Comparison of ENCODE assay signal across 17 mouse cellular contexts in the genomic region with DNA sequence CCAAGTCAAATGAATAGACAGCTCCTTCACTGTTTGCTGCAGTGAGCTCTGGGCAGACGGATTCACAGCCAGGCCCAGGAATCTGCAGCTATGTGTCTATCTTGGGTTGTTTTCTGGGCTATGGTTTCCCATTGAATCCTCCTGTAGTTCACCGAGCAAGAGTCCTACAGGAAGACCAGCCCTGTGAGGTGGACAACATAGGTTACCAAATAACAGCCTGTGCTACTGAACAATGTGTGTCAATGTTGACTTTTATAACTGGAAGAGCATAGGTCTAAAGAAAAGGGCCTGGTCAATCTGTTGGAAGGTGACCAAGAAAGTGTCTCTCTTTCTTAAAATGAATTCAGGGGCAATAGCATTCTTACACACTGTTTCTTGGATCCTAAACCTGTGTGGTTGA.
"Had no signal": no experiment of that assay in that cellular context is flagged by ENCODE, and none has a peak within 500 bp of the region (broad histone marks: within the 10 kb centered on the region; RNA-seq: fewer than 3 reads in every experiment).

No protein-coding gene starts in this region.

- H3K4me1 ChIP-seq: stomach, embryonic 15.5 days had no signal

- H3K4me2 ChIP-seq: neural tube, embryonic 12.5 days; neural tube, embryonic 13.5 days; neural tube, embryonic 15.5 days; stomach, embryonic 15.5 days had no signal

- H3K36me3 ChIP-seq: neural tube, embryonic 12.5 days; neural tube, embryonic 15.5 days; stomach, embryonic 15.5 days had no signal

- H3K9ac ChIP-seq: neural tube, embryonic 12.5 days; neural tube, embryonic 13.5 days; neural tube, embryonic 15.5 days; stomach, embryonic 15.5 days had no signal

- H3K9me3 ChIP-seq: neural tube, embryonic 12.5 days; neural tube, embryonic 13.5 days; neural tube, embryonic 15.5 days; stomach, embryonic 15.5 days had no signal

- H3K27ac ChIP-seq: neural tube, embryonic 12.5 days; neural tube, embryonic 13.5 days; neural tube, embryonic 15.5 days; stomach, embryonic 15.5 days; stomach, postnatal 0 days had no signal

- H3K4me3 ChIP-seq: neural tube, embryonic 12.5 days; neural tube, embryonic 13.5 days; neural tube, embryonic 15.5 days; stomach, embryonic 15.5 days had no signal

- DNase-seq: retina, postnatal 1 day; right cerebral cortex, adult 18-20 months; right cerebral cortex, postnatal 14 days; right cerebral cortex, postnatal 25 days; right cerebral cortex, postnatal 4 days; spleen, adult 18-20 months; thymus, adult 18-20 months; thymus, adult 2 months; thymus, postnatal 14 days; thymus, postnatal 25 days; thymus, postnatal 36 days; thymus, postnatal 4 days had no signal

- H3K27me3 ChIP-seq: neural tube, embryonic 12.5 days; neural tube, embryonic 13.5 days; neural tube, embryonic 15.5 days; stomach, embryonic 15.5 days had no signal
